Mouse (Mus musculus) MEL (cell line): ENCODE measurements around the gene Rbm12b1. TPM values are rescaled to one million over a fixed set of nuclear protein-coding genes. Genes with fewer than 3 reads are reported as not detected.

Experiments
- DNase-seq: peaks from one replicate; pipeline ENCODE4 v3.0.0; 2011; ENCODE audit warnings: low read depth, low spot score
- H3K27ac ChIP-seq: 2 replicates; pipeline ENCODE4 v1.5.1; 2012; ENCODE audit warnings: low read depth, mild to moderate bottlenecking, control low read depth, low read length, moderate library complexity; ENCODE audit not compliant: control insufficient read depth
- H3K27me3 ChIP-seq, 2 experiments: fragments of 150-350 bp in 1 of 2; sonication (generic) in 1 of 2; 2 replicates each; pipeline ENCODE4 v1.6.1; 2012; ENCODE audit warnings: low read length in 2 of 2, mild to moderate bottlenecking in 2 of 2, improper control_type of control experiment in 1 of 2, moderate library complexity in 1 of 2; ENCODE audit not compliant: insufficient read depth in 2 of 2, control insufficient read depth in 1 of 2
- H3K36me3 ChIP-seq, 2 experiments: 2 replicates each; pipeline ENCODE4 v1.6.1; 2012 to 2014; ENCODE audit warnings: low read length in 2 of 2, improper control_type of control experiment in 1 of 2, inconsistent platforms in 1 of 2, mild to moderate bottlenecking in 1 of 2; ENCODE audit not compliant: insufficient read depth in 2 of 2, control insufficient read depth in 1 of 2
- H3K4me1 ChIP-seq, 2 experiments: fragments of 150-350 bp in 1 of 2; sonication (generic) in 1 of 2; 2 replicates each; pipeline ENCODE4 v1.6.1; 2012; ENCODE audit warnings: low read length in 2 of 2, improper control_type of control experiment in 1 of 2, mild to moderate bottlenecking in 1 of 2; ENCODE audit not compliant: insufficient read depth in 2 of 2, control insufficient read depth in 1 of 2
- H3K4me3 ChIP-seq, 2 experiments: fragments of 150-350 bp in 1 of 2; sonication (generic) in 1 of 2; 2 replicates each; pipeline ENCODE4 v1.5.1; 2012; ENCODE audit warnings: low read depth in 2 of 2, low read length in 2 of 2, mild to moderate bottlenecking in 2 of 2, moderate library complexity in 2 of 2, control low read depth in 1 of 2, improper control_type of control experiment in 1 of 2; ENCODE audit not compliant: control insufficient read depth in 1 of 2, insufficient read depth in 1 of 2
- H3K79me2 ChIP-seq: 2 replicates; pipeline ENCODE4 v1.6.1; 2012; ENCODE audit warnings: mild to moderate bottlenecking, low read length, moderate library complexity; ENCODE audit not compliant: control insufficient read depth, poor library complexity, insufficient read depth
- H3K9ac ChIP-seq: 2 replicates; pipeline ENCODE4 v1.6.1; 2012; ENCODE audit warnings: low read depth, mild to moderate bottlenecking, control low read depth, low read length, moderate library complexity; ENCODE audit not compliant: control insufficient read depth, poor library complexity, severe bottlenecking
- H3K9me3 ChIP-seq: fragments of 150-350 bp; sonication (generic); replicated peaks from 2 replicates; pipeline ENCODE4 v1.6.1; 2012; ENCODE audit warnings: mild to moderate bottlenecking, low read length, improper control_type of control experiment, moderate library complexity; ENCODE audit not compliant: insufficient read depth
- BHLHE40 ChIP-seq: IDR thresholded peaks from 2 replicates; pipeline ENCODE4 v1.6.1; 2012; ENCODE audit warnings: low read depth, mild to moderate bottlenecking, inconsistent platforms, low read length, improper control_type of control experiment, borderline replicate concordance
- CHD1 ChIP-seq: IDR thresholded peaks from 2 replicates; pipeline ENCODE4 v1.6.1; 2012; ENCODE audit warnings: low read depth, mild to moderate bottlenecking, inconsistent platforms, low read length, improper control_type of control experiment
- CTCF ChIP-seq, 3 experiments: IDR thresholded peaks in 2 of 3; conservative IDR thresholded peaks in 1 of 3; 2 replicates each; pipeline ENCODE4 v1.5.1; 2011 to 2012; ENCODE audit warnings: low read length in 3 of 3, low read depth in 2 of 3, mild to moderate bottlenecking in 2 of 3, improper control_type of control experiment in 1 of 3, inconsistent platforms in 1 of 3, mixed read lengths in 1 of 3, moderate library complexity in 1 of 3; ENCODE audit not compliant: control insufficient read depth in 1 of 3, insufficient read depth in 1 of 3, poor library complexity in 1 of 3, severe bottlenecking in 1 of 3
- E2F4 ChIP-seq: IDR thresholded peaks from 2 replicates; pipeline ENCODE4 v1.6.1; 2011; ENCODE audit warnings: low read depth, low read length, improper control_type of control experiment, borderline replicate concordance
- ELF1 ChIP-seq: IDR thresholded peaks from 2 replicates; pipeline ENCODE4 v1.6.1; 2014; ENCODE audit warnings: low read depth, mild to moderate bottlenecking, inconsistent platforms, low read length, improper control_type of control experiment, moderate library complexity
- GABPA ChIP-seq: IDR thresholded peaks from 2 replicates; pipeline ENCODE4 v1.6.1; 2012; ENCODE audit warnings: low read depth, mild to moderate bottlenecking, inconsistent platforms, low read length, improper control_type of control experiment, moderate library complexity
- GATA1 ChIP-seq: IDR thresholded peaks from 2 replicates; pipeline ENCODE4 v1.6.1; 2011; ENCODE audit warnings: low read depth, low read length, improper control_type of control experiment
- HCFC1 ChIP-seq: IDR thresholded peaks from 2 replicates; pipeline ENCODE4 v1.6.1; 2012; ENCODE audit warnings: low read depth, mild to moderate bottlenecking, inconsistent platforms, low read length, improper control_type of control experiment, moderate library complexity
- JUND ChIP-seq: IDR thresholded peaks from 2 replicates; pipeline ENCODE4 v1.6.1; 2011; ENCODE audit warnings: low read depth, mild to moderate bottlenecking, improper control_type of control experiment, low read length
- KAT2A ChIP-seq: conservative IDR thresholded peaks from 2 replicates; pipeline ENCODE4 v1.6.1; 2012; ENCODE audit warnings: low read depth, low read length, improper control_type of control experiment, inconsistent platforms
- MAX ChIP-seq: IDR thresholded peaks from 2 replicates; pipeline ENCODE4 v1.6.1; 2011; ENCODE audit warnings: low read length, improper control_type of control experiment
- MAZ ChIP-seq: IDR thresholded peaks from 2 replicates; pipeline ENCODE4 v1.6.1; 2012; ENCODE audit warnings: low read depth, mild to moderate bottlenecking, inconsistent platforms, low read length, improper control_type of control experiment
- MYB ChIP-seq: IDR thresholded peaks from 2 replicates; pipeline ENCODE4 v1.6.1; 2011; ENCODE audit warnings: mild to moderate bottlenecking, low read depth, low read length, improper control_type of control experiment
- MYC ChIP-seq: IDR thresholded peaks from 2 replicates; pipeline ENCODE4 v1.6.1; 2011; ENCODE audit warnings: low read depth, mild to moderate bottlenecking, low read length, improper control_type of control experiment, moderate library complexity
- POLR2AphosphoS2 ChIP-seq: IDR thresholded peaks from 2 replicates; pipeline ENCODE4 v1.6.1; 2011; ENCODE audit warnings: low read length, improper control_type of control experiment
- RCOR1 ChIP-seq: IDR thresholded peaks from 2 replicates; pipeline ENCODE4 v1.6.1; 2012; ENCODE audit warnings: low read depth, mild to moderate bottlenecking, inconsistent platforms, low read length, improper control_type of control experiment
- SIN3A ChIP-seq: IDR thresholded peaks from 2 replicates; pipeline ENCODE4 v1.6.1; 2012; ENCODE audit warnings: low read length, improper control_type of control experiment, inconsistent platforms
- SMC3 ChIP-seq: IDR thresholded peaks from 2 replicates; pipeline ENCODE4 v1.6.1; 2011; ENCODE audit warnings: low read depth, low read length, improper control_type of control experiment
- TCF12 ChIP-seq: IDR thresholded peaks from 2 replicates; pipeline ENCODE4 v1.6.1; 2014; ENCODE audit warnings: low read depth, mild to moderate bottlenecking, inconsistent platforms, low read length, improper control_type of control experiment, moderate library complexity
- UBTF ChIP-seq: IDR thresholded peaks from 2 replicates; pipeline ENCODE4 v1.6.1; 2012; ENCODE audit warnings: low read depth, mild to moderate bottlenecking, inconsistent platforms, low read length, improper control_type of control experiment, moderate library complexity, borderline replicate concordance; ENCODE audit not compliant: insufficient read depth
- USF1 ChIP-seq: IDR thresholded peaks from 2 replicates; pipeline ENCODE4 v1.6.1; 2014; ENCODE audit warnings: low read depth, mild to moderate bottlenecking, inconsistent platforms, low read length, improper control_type of control experiment, moderate library complexity
- USF2 ChIP-seq, 2 experiments: IDR thresholded peaks; 2 replicates each; pipeline ENCODE4 v1.6.1; 2011 to 2012; ENCODE audit warnings: improper control_type of control experiment in 2 of 2, low read length in 2 of 2, borderline replicate concordance in 1 of 2, inconsistent platforms in 1 of 2, low read depth in 1 of 2, mild to moderate bottlenecking in 1 of 2; ENCODE audit not compliant: insufficient read depth in 1 of 2
- ZC3H11A ChIP-seq: IDR thresholded peaks from 2 replicates; pipeline ENCODE4 v1.6.1; 2012; ENCODE audit warnings: low read depth, mild to moderate bottlenecking, inconsistent platforms, low read length, improper control_type of control experiment
- polyA plus RNA-seq, 2 experiments: library from polyadenylated mRNA; stranded (reverse) in 1 of 2; unstranded in 1 of 2; fragments of >175 nt in 1 of 2; fragments of >200 nt in 1 of 2; gene quantifications; 2 replicates each; pipeline versions ENCODE4 v1.2.1 to v1.2.4; 2012; ENCODE audit warnings: low replicate concordance in 2 of 2, low read depth in 1 of 2; ENCODE audit not compliant: insufficient read length in 2 of 2, insufficient read depth in 1 of 2, missing spikeins in 1 of 2
- total RNA-seq: library from RNA; depleted of rRNA; stranded (reverse); fragments of 300-350 nt; gene quantifications from 2 replicates; pipeline ENCODE4 v1.2.3, GENCODE M21; 2012

The Rbm12b1 gene
- total and polyA plus RNA-seq, 3 experiments, result 3.0 to 4.9 TPM; not detected in 1

DNA sequence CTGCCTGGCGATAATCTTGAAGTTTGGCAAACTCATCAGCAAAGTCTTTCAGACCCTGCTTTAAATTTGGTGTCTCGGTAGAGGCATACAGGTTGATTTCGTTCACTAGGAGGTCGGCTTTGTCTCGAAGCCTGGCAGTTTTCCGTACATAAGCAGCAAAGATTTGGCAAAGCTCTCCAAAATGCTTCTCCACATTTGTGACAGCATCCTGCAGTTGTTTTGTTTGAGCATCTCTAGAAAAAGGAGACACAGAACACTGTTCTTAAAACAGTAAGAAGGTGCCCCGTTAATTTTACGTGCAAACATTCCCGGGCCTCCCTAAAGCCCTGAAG is 30.9 kb downstream of the Rbm12b1 start:
- no peaks in the 10 kb centered on the region for H3K79me2 ChIP-seq
- TF ChIP-seq USF2 (IDR thresholded peaks at IDR 0.05; ENCODE audit: borderline replicate concordance in 1 of 2, insufficient read depth in 1 of 2, low read depth in 1 of 2, low read length in 2 of 2), result no peak
- no peak for TF ChIP-seq ZC3H11A
- TF ChIP-seq E2F4, result no peak
- no peak for TF ChIP-seq TCF12
- no peak for TF ChIP-seq GABPA
- no peak for TF ChIP-seq MYB
- no peak for TF ChIP-seq JUND
- no peak for TF ChIP-seq UBTF
- no peak for TF ChIP-seq USF1
- no peak for TF ChIP-seq MYC
- no peaks in the 10 kb centered on the region for H3K4me1 ChIP-seq
- no peaks in the 10 kb centered on the region for H3K36me3 ChIP-seq
- H3K9ac ChIP-seq, result no peak overlapping the region
- no peak overlapping the region for H3K27ac ChIP-seq
- no peaks in the 10 kb centered on the region for H3K9me3 ChIP-seq
- no peak overlapping the region for H3K4me3 ChIP-seq
- H3K27me3 ChIP-seq, result peaks cover 0 to 2% of the 10 kb centered on the region in 2 experiments; a peak in 2 of 4 replicates
- no peak for DNase-seq

DNA sequence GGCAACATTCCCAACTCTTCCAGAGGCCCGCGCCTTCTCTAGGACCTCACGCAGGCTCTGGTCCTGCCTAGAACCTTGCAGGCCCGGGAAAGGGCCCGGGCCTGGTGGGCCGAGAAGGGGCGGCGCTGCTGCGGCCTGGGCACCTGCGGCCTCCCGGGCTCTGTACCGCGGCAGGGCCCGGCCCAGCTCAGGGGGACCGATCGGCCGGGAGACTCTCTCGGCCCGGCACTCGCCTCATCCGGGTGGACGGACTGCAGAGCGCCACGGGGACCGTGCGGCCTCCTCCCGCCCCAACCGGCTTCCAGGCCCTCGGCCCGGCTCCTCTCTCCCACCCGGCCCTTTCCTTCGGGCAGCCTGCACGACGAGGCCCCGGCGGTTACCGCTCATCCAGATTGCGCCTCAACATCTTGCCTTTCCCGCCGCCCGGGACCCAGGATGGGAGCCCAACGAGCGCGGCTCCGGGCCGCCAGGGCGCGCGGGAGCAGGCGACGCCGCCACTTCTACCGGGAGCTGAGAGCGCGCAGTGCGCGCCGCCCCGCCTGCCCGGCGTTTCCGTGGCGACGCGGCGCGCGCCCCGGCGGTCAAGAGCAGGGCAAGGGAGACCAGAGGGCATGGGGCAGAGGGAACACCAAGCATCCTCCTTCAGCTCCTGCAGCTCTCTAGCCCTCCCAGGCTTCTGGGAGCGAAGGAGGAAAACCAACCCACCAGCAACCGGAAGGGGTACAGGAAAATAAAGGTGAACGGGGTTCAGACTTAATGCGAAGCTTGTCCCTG is 31.4 kb downstream of the Rbm12b1 start, which contains the start of gene Fam92a:
Fam92a (minus strand) TSS at position 698 of the 774 bp plus-strand sequence.
- Histone ChIP-seq H3K79me2 (no peaks in the 10 kb centered on the region), H3K4me3 (no peak within 1 kb of the TSS), H3K36me3 (no peaks in the 10 kb centered on the region), H3K9ac (no peak within 1 kb of the TSS), H3K9me3 (no peaks in the 10 kb centered on the region), H3K4me1 (no peaks in the 10 kb centered on the region), H3K27me3 (peaks cover 0 to 2% of the 10 kb centered on the region in 2 experiments; a peak in 2 of 4 replicates), H3K27ac (no peak within 1 kb of the TSS)
- DNase-seq, result no peak
- TF ChIP-seq BHLHE40 (no peak), MAZ (no peak), SMC3 (no peak), CHD1 (no peak), SIN3A (no peak), E2F4 (no peak), KAT2A (no peak), JUND (no peak), POLR2AphosphoS2 (no peak), TCF12 (no peak), UBTF (no peak), MYC (no peak), MAX (no peak), GATA1 (no peak), RCOR1 (no peak), CTCF (IDR thresholded peaks at IDR 0.05 in 2 of 3, conservative IDR thresholded peaks at IDR 0.05 in 1 of 3; ENCODE audit: control insufficient read depth in 1 of 3, insufficient read depth in 1 of 3, low read depth in 2 of 3, low read length in 3 of 3, poor library complexity in 1 of 3, severe bottlenecking in 1 of 3) (no peak), USF2 (IDR thresholded peaks at IDR 0.05; ENCODE audit: borderline replicate concordance in 1 of 2, insufficient read depth in 1 of 2, low read depth in 1 of 2, low read length in 2 of 2) (no peak), ELF1 (no peak), USF1 (no peak), HCFC1 (no peak)
